Mouse (Mus musculus) spleen, adult 10 weeks (tissue): ENCODE results near the gene Aggf1. TPM values are rescaled to one million over a fixed set of nuclear protein-coding genes. Genes with fewer than 3 reads are reported as not detected.

ENCODE experiments used
- polyA plus RNA-seq: library from polyadenylated mRNA; stranded (reverse); fragments of 350-450 nt; fragmentation: Illumina TruSeq; extraction: RNeasy Lipid Tissue Mini Kit (QIAGEN cat#74804); gene quantifications from one replicate; pipeline ENCODE4 v1.2.3, GENCODE M21; 2015; ENCODE audit warnings: low replicate concordance; ENCODE audit not compliant: insufficient read depth

Aggf1 gene
- polyA plus RNA-seq: 40.7 TPM

DNA sequence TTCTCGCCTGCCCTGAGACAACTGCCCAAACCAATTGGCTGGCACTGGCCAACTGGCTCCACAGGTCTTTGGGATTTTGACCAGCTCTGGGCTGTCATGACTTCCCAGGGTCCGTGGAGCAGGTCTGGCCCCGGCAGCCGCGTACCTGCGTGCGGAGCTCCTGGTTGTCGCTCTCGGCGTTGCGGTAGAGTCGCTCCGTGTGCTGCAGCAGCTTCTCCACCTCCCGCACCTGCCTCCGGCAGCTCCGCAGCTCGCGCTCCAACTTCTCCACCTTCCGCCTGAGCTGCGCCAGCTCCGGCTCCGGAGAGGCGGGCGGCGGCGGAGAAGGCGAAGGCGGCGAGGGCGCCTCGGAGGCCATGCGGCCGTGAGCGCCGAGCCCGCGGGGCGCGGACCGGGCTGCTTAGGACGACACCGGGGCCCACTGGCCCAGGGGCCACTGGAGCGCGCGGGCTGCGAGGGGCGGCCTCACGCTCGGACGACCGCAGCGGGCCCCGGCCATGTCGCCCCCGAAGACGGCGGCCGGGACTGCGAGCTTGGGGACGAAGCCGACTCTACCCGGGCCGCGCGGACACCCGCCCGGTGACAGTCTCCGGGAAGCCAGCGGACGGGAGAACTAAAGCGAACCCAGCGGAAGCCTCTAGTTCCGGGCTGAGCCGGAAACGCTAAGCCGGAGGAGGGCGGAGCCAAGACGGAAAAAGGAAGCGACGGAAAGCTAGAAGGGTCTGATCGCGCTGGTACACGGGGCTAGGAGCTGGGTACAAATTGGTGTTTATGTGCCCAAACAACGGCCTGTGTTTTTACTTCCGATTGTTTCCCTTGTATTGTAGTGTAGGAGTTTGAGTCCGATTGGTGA lies at the start of gene Aggf1:
TSS of gene Aggf1 (minus strand) at position 652 of the 853 bp plus-strand sequence.

GRCm38 (mm10) chr13:95323400-95323799 lies 51.8 kb downstream of the Aggf1 start, which contains the start of gene Zbed3:
Zbed3 (plus strand) TSS chr13:95323612.

Other genes with a start within 250 kb of the Aggf1 start
- gene Pde8b, start 125.0 kb downstream of the Aggf1 start, polyA plus RNA-seq: 2.7 TPM
- gene Zbed3, start 51.7 kb downstream of the Aggf1 start, polyA plus RNA-seq: 11.2 TPM
- 0.14 TPM for gene Crhbp, start 69.6 kb upstream of the Aggf1 start, polyA plus RNA-seq
- gene S100z, start 103.4 kb upstream of the Aggf1 start, polyA plus RNA-seq: not detected
- 9.7 TPM for gene F2rl1, start 149.9 kb upstream of the Aggf1 start, polyA plus RNA-seq
- 36.8 TPM for gene F2r, start 243.1 kb upstream of the Aggf1 start, polyA plus RNA-seq